Mouse (Mus musculus) CH12.LX (cell line): ENCODE results near the gene Tbrg1. TPM values are rescaled to one million over a fixed set of nuclear protein-coding genes. Genes with fewer than 3 reads are reported as not detected.

Source experiments
- DNase-seq: peaks from one replicate; pipeline ENCODE4 v3.0.0-alpha.2; 2013; ENCODE audit errors: extremely low read depth
- H3K27ac ChIP-seq: 2 replicates; pipeline ENCODE4 v1.5.1; 2012; ENCODE audit warnings: low read depth, mild to moderate bottlenecking, control low read depth, moderate library complexity; ENCODE audit not compliant: insufficient read depth
- H3K27me3 ChIP-seq: replicated peaks from 2 replicates; pipeline ENCODE3; 2012; ENCODE audit warnings: inconsistent platforms
- H3K36me3 ChIP-seq, 2 experiments: replicated peaks in 1 of 2; 2 replicates each; pipeline versions ENCODE3 to v1.6.1; 2012; ENCODE audit warnings: inconsistent platforms in 1 of 2, low read length in 1 of 2, mild to moderate bottlenecking in 1 of 2, mixed read lengths in 1 of 2, moderate library complexity in 1 of 2; ENCODE audit not compliant: control insufficient read depth in 1 of 2, insufficient read depth in 1 of 2
- H3K4me1 ChIP-seq, 2 experiments: 2 replicates each; pipeline ENCODE4 v1.6.1; 2012; ENCODE audit warnings: inconsistent platforms in 1 of 2, moderate library complexity in 1 of 2; ENCODE audit not compliant: insufficient read depth in 2 of 2, control insufficient read depth in 1 of 2
- H3K4me2 ChIP-seq: 2 replicates; pipeline ENCODE4 v1.6.1; 2012; ENCODE audit warnings: low read depth, mild to moderate bottlenecking, control low read depth; ENCODE audit not compliant: poor library complexity, insufficient read depth, severe bottlenecking
- H3K4me3 ChIP-seq, 3 experiments: fragments of 150-350 bp in 1 of 3; sonication (generic) in 1 of 3; replicated peaks in 1 of 3; 2 replicates each; pipeline versions ENCODE3 to v1.5.1; 2011 to 2012; ENCODE audit warnings: low read depth in 2 of 3, low read length in 2 of 3, mild to moderate bottlenecking in 2 of 3, moderate library complexity in 2 of 3, control low read depth in 1 of 3, improper control_type of control experiment in 1 of 3, inconsistent platforms in 1 of 3, mixed read lengths in 1 of 3; ENCODE audit not compliant: poor library complexity in 1 of 3
- H3K79me2 ChIP-seq: replicated peaks from 2 replicates; pipeline ENCODE4 v1.6.1; 2012; ENCODE audit warnings: mild to moderate bottlenecking, moderate library complexity; ENCODE audit not compliant: control insufficient read depth, poor library complexity, insufficient read depth, severe bottlenecking; ENCODE audit errors: extremely low read depth
- H3K9ac ChIP-seq: 2 replicates; pipeline ENCODE4 v1.6.1; 2012; ENCODE audit warnings: low read depth, mild to moderate bottlenecking, control low read depth, moderate library complexity; ENCODE audit not compliant: insufficient read depth
- H3K9me3 ChIP-seq: replicated peaks from 2 replicates; pipeline ENCODE3; 2012; ENCODE audit warnings: low read length, inconsistent platforms, mixed read lengths
- BHLHE40 ChIP-seq: IDR thresholded peaks from 2 replicates; pipeline ENCODE4 v1.6.1; 2011; ENCODE audit warnings: mild to moderate bottlenecking, low read depth, low read length, improper control_type of control experiment
- CTCF ChIP-seq, 2 experiments: IDR thresholded peaks in 1 of 2; conservative IDR thresholded peaks in 1 of 2; 2 replicates each; pipeline ENCODE4 v1.5.1; 2011 to 2012; ENCODE audit warnings: low read depth in 2 of 2, low read length in 2 of 2, improper control_type of control experiment in 1 of 2, inconsistent platforms in 1 of 2, mild to moderate bottlenecking in 1 of 2, moderate library complexity in 1 of 2
- E2F4 ChIP-seq: IDR thresholded peaks from 2 replicates; pipeline ENCODE4 v1.6.1; 2011; ENCODE audit warnings: low read depth, low read length, improper control_type of control experiment; ENCODE audit not compliant: insufficient replicate concordance
- HCFC1 ChIP-seq: IDR thresholded peaks from 2 replicates; pipeline ENCODE4 v1.6.1; 2012; ENCODE audit warnings: low read depth, mild to moderate bottlenecking, inconsistent platforms, low read length, improper control_type of control experiment
- IRF4 ChIP-seq: IDR thresholded peaks from 2 replicates; pipeline ENCODE4 v1.6.1; 2014; ENCODE audit warnings: low read depth, mild to moderate bottlenecking, inconsistent platforms, low read length, improper control_type of control experiment
- JUN ChIP-seq: IDR thresholded peaks from 2 replicates; pipeline ENCODE4 v1.6.1; 2011; ENCODE audit warnings: low read depth, mild to moderate bottlenecking, low read length, improper control_type of control experiment, moderate library complexity; ENCODE audit not compliant: insufficient read depth
- JUND ChIP-seq: conservative IDR thresholded peaks from 2 replicates; pipeline ENCODE4 v1.6.1; 2011; ENCODE audit warnings: low read depth, low read length, improper control_type of control experiment
- KAT2A ChIP-seq: IDR thresholded peaks from 2 replicates; pipeline ENCODE4 v1.6.1; 2012; ENCODE audit warnings: low read length, improper control_type of control experiment, inconsistent platforms; ENCODE audit not compliant: insufficient replicate concordance
- MAZ ChIP-seq: IDR thresholded peaks from 2 replicates; pipeline ENCODE4 v1.6.1; 2012; ENCODE audit warnings: low read depth, mild to moderate bottlenecking, inconsistent platforms, low read length, improper control_type of control experiment, moderate library complexity
- MEF2A ChIP-seq: IDR thresholded peaks from 2 replicates; pipeline ENCODE4 v1.6.1; 2014; ENCODE audit warnings: low read depth, mild to moderate bottlenecking, inconsistent platforms, low read length, improper control_type of control experiment, borderline replicate concordance
- MXI1 ChIP-seq: IDR thresholded peaks from 2 replicates; pipeline ENCODE4 v1.6.1; 2011; ENCODE audit warnings: mild to moderate bottlenecking, low read depth, low read length, improper control_type of control experiment
- MYC ChIP-seq: IDR thresholded peaks from 2 replicates; pipeline ENCODE4 v1.6.1; 2011; ENCODE audit warnings: low read depth, mild to moderate bottlenecking, improper control_type of control experiment, low read length
- NELFE ChIP-seq: IDR thresholded peaks from 2 replicates; pipeline ENCODE4 v1.6.1; 2011; ENCODE audit warnings: low read depth, low read length, improper control_type of control experiment
- PAX5 ChIP-seq: IDR thresholded peaks from 2 replicates; pipeline ENCODE4 v1.6.1; 2012; ENCODE audit warnings: low read length, inconsistent platforms, mixed read lengths
- POLR2A ChIP-seq: IDR thresholded peaks from 2 replicates; pipeline ENCODE4 v1.6.1; 2011; ENCODE audit warnings: low read depth, mild to moderate bottlenecking, improper control_type of control experiment, low read length
- RAD21 ChIP-seq: IDR thresholded peaks from 2 replicates; pipeline ENCODE4 v1.6.1; 2011; ENCODE audit warnings: low read depth, mild to moderate bottlenecking, low read length, improper control_type of control experiment, moderate library complexity
- RCOR1 ChIP-seq: conservative IDR thresholded peaks from 2 replicates; pipeline ENCODE4 v1.6.1; 2012; ENCODE audit warnings: low read depth, mild to moderate bottlenecking, inconsistent platforms, low read length, improper control_type of control experiment
- SIN3A ChIP-seq: IDR thresholded peaks from 2 replicates; pipeline ENCODE4 v1.6.1; 2012; ENCODE audit warnings: low read length, improper control_type of control experiment, inconsistent platforms
- SMC3 ChIP-seq: IDR thresholded peaks from 2 replicates; pipeline ENCODE4 v1.6.1; 2011; ENCODE audit warnings: low read depth, low read length, improper control_type of control experiment
- UBTF ChIP-seq: IDR thresholded peaks from 2 replicates; pipeline ENCODE4 v1.6.1; 2012; ENCODE audit warnings: low read depth, mild to moderate bottlenecking, inconsistent platforms, low read length, improper control_type of control experiment, moderate library complexity
- USF1 ChIP-seq: IDR thresholded peaks from 2 replicates; pipeline ENCODE4 v1.6.1; 2014; ENCODE audit warnings: low read depth, mild to moderate bottlenecking, inconsistent platforms, low read length, improper control_type of control experiment
- ZC3H11A ChIP-seq: IDR thresholded peaks from 2 replicates; pipeline ENCODE4 v1.6.1; 2012; ENCODE audit warnings: low read depth, mild to moderate bottlenecking, inconsistent platforms, low read length, improper control_type of control experiment
- ZMIZ1 ChIP-seq: IDR thresholded peaks from 2 replicates; pipeline ENCODE4 v1.6.1; 2012; ENCODE audit warnings: low read depth, mild to moderate bottlenecking, inconsistent platforms, low read length, improper control_type of control experiment
- ZNF384 ChIP-seq: IDR thresholded peaks from 2 replicates; pipeline ENCODE4 v1.6.1; 2012; ENCODE audit warnings: low read depth, low read length, improper control_type of control experiment, inconsistent platforms
- dilution Hi-C: fragments of 300-500 bp; cut with MboI; formaldehyde crosslinking; loops from 2 replicates; pipeline ENCODE4 v1.14.3; 2020; ENCODE audit warnings: low sequenced_read_pairs; ENCODE audit not compliant: extremely low pct_unique_long_range_greater_than_20kb, extremely low pct_ligation_motif_present
- in situ Hi-C: fragments of 300-500 bp; cut with MboI; formaldehyde crosslinking; loops from 3 replicates; pipeline ENCODE4 v1.14.3; 2019; ENCODE audit warnings: low sequenced_read_pairs, low pct_ligation_motif_present, low pct_unique_long_range_greater_than_20kb, mixed read lengths
- polyA plus RNA-seq: library from polyadenylated mRNA; unstranded; fragments of >175 nt; gene quantifications from 2 replicates; pipeline ENCODE4 v1.2.1, GENCODE M21; 2012; ENCODE audit warnings: low read depth; ENCODE audit not compliant: insufficient read length
- total RNA-seq, 2 experiments: library from RNA; depleted of rRNA; stranded (reverse); fragments of 300-350 nt in 1 of 2; fragments of >200 nt in 1 of 2; gene quantifications; 2 replicates each; pipeline ENCODE4 v1.2.3; 2012 to 2014

Gene Tbrg1
- total and polyA plus RNA-seq, 3 experiments: 97.4 to 115 (median 103) TPM

DNA sequence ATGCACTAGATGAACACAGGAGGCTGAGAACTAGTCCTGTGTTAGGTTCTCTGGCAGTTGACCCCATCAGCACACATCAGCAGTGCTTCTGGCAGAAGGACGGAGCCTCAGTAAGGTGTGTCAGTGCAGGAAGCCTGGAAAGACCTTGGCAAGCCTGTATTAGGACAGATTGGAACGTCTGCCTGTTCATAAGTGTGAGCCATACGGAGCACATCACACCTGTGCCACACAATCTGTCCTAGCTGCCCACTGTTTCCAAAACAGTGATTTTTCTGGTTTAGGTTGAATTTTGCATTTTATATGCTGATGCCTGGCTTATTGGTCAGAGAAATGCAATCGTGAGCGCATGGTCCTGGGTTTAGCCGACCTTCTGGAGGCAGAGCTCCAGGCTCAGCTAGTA lies 35.8 kb downstream of the Tbrg1 start:
- Histone ChIP-seq H3K9me3 (no peaks in the 10 kb centered on the region), H3K27me3 (no peaks in the 10 kb centered on the region), H3K36me3 (peaks cover 0 to 6% of the 10 kb centered on the region in 2 experiments), H3K9ac (no peak overlapping the region), H3K79me2 (no peaks in the 10 kb centered on the region), H3K27ac (no peak overlapping the region), H3K4me2 (no peak overlapping the region), H3K4me3 (no peak overlapping the region), H3K4me1 (peaks cover 12 to 49% of the 10 kb centered on the region in 2 experiments)
- TF ChIP-seq PAX5 (no peak), ZNF384 (no peak), MEF2A (no peak), CTCF (conservative IDR thresholded peaks at IDR 0.05 in 1 of 2, IDR thresholded peaks at IDR 0.05 in 1 of 2; ENCODE audit: low read depth in 2 of 2, low read length in 2 of 2) (no peak), JUN (no peak), ZMIZ1 (no peak), POLR2A (no peak), SIN3A (no peak), SMC3 (no peak), E2F4 (no peak), NELFE (no peak), BHLHE40 (no peak), UBTF (no peak), MYC (no peak), KAT2A (no peak), RAD21 (no peak), JUND (no peak), USF1 (no peak), RCOR1 (no peak), IRF4 (no peak)
- in situ Hi-C loops (loop anchor here (5.0 to 10.0 kb wide), 3 partner anchors 76 to 196 kb away; no protein-coding TSS in a partner anchor), dilution Hi-C loops (no loop called here)
- no peak for DNase-seq

- Histone ChIP-seq H3K4me1 (peaks cover 0 to 23% of the 10 kb centered on the region in 2 experiments; a peak in 2 of 4 replicates), H3K36me3 (peaks cover 0 to 4% of the 10 kb centered on the region in 2 experiments), H3K4me2 (no peak overlapping the region), H3K79me2 (no peaks in the 10 kb centered on the region), H3K9ac (no peak overlapping the region), H3K27me3 (no peaks in the 10 kb centered on the region), H3K9me3 (no peaks in the 10 kb centered on the region), H3K4me3 (no peak overlapping the region), H3K27ac (no peak overlapping the region)
- TF ChIP-seq POLR2A: no peak
- TF ChIP-seq ZC3H11A: peak; percentile 53
- TF ChIP-seq HCFC1: no peak
- peak; percentile 87 for TF ChIP-seq RAD21
- TF ChIP-seq CTCF (conservative IDR thresholded peaks at IDR 0.05 in 1 of 2, IDR thresholded peaks at IDR 0.05 in 1 of 2; ENCODE audit: low read depth in 2 of 2, low read length in 2 of 2): peak; percentile 52 to 87; a peak in 3 of 4 replicates
- no peak for TF ChIP-seq KAT2A
- TF ChIP-seq MAZ: no peak
- TF ChIP-seq MXI1: no peak
- no peak for TF ChIP-seq ZMIZ1
- TF ChIP-seq SMC3: peak; percentile 93
- no peak for TF ChIP-seq ZNF384
- TF ChIP-seq RCOR1: no peak
- DNase-seq: peak; percentile 57
- dilution Hi-C loops (no loop called here), in situ Hi-C loops (no loop called here)
Measured at GRCm38 (mm10) chr9:37616770-37617169, 40.3 kb downstream of the Tbrg1 start.
